Mouse (Mus musculus): Measurements from ENCODE around the gene Entpd4b.
"Not testable (repeated sequence)": the region's sequence is repeated elsewhere in the genome, so short reads cannot be mapped to it uniquely, and the experiment has no call there.

Gene Entpd4b

DNA sequence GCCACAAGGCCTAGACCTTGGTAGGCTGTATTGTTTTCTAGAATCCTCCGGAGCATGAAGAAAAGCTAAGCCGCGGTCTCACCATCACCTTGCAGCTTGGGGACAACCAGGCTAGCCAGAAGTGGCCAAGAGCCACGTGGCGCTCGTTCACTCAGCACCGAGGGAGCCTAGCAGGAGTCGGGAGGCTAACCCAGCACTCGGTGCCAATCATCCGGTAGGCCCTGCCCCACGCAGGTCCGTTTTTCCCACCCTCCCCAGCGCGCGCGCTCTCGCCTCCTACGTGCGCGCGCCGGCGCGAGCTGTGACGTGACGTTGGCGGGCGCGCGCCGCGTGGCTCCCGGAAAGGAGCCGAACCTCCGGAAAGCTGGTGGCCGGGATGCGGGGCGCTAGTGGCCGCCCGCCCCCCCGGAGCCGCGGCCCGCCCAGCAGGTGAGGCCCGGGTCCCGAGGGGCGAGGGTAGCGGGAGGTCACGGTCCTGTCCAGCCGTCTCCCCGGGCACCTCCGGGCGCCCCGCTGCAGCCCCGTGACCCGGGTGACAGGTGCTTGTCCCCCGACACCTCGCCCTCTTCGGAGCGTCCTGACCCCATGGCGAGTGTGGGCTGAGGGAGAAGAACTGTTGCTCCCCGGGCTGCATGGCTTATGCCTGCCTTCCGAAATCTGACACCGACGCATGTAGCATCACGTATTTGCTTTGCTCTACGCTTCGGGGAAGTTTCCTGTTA lies at the start of gene Entpd4b:
TSS of gene Entpd4b (plus strand) at position 315 of the 722 bp plus-strand sequence.
- not testable (repeated sequence) for DNase-seq (ENCODE audit: low spot score in 2 of 2)

DNA sequence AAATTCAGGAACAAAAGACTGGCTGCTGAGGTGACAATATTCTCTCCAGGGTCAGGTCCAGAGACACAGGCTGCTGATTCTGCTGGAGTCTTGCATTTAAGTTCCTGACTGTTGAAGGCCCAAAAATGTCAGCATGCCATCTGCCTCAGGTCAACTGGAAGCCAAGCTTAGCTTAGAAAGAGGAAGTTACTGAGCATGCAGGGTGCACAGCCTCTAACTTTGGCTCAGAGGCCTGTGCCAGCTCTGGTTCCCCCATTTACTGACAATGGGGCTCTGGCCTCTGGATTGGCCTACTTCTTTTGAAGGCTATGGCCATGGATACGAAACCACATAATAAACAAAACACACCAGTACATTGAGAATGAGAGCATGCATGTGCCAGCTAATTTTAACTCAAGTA lies 48.2 kb upstream of the Entpd4b start:
- not testable (repeated sequence) for DNase-seq (ENCODE audit: low spot score in 2 of 2)

DNA sequence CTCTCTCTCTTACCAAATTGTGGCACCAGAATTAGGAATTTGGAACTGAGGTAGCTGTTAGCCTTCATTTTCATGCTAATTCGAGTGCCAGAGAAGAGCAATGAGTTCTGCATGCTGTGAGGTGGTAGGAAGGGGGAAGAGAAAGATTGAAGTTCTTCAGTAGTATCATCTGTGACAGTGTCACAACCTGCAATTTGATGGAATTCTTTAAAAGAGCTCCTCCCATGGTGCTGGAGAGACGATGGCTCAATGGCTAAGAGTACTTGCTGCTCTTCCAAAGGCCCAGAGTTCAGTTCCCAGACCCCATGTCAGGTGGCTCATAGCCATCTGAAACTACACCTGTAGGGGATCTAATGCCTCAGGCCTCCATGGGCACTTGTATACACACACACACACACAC lies 42.8 kb upstream of the Entpd4b start, which contains the start of gene Gm27179:
TSS of gene Gm27179 (minus strand) at position 101 of the 400 bp plus-strand sequence.
- DNase-seq (ENCODE audit: low spot score in 2 of 2), result not testable (repeated sequence)

DNA sequence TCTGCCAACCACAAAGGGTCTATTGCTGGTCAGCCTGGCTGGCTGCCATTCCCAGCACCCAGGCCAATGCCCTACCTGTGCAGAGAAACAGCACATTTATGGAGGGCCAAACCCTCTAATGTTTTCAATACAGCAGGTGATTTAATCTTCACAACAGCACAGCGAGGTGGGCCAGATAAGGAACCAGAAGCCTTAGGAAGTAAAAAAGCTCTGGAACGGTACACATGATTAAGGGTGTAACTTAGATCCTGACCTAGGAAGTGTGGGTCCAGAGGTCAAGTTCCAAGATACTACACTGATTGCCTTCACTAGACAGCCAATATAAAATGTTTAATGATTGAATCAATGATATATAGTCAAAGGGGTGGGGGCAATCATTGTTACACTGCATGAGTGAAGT lies 34.4 kb upstream of the Entpd4b start:
- not testable (repeated sequence) for DNase-seq (ENCODE audit: low spot score in 2 of 2)

DNA sequence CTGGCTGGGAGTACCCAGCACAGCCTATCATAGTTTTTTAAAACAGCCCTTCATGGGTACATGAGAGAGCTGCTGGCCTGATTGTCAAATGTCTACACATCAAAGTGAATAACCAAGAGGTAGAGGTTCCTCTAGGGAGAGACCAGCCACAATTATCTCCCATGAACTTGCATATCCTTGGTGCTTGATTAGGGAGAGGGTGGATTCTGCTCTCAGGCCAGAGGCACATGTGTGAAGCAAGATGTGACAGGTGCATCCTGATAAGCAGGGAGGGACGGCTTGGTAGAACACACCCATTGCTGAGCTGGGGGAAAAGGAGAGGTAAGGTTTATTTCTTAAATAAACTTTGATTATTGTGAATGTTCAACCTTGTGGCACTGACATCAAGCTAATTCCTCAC lies 32.2 kb upstream of the Entpd4b start:
- DNase-seq (ENCODE audit: low spot score in 2 of 2), result not testable (repeated sequence)

DNA sequence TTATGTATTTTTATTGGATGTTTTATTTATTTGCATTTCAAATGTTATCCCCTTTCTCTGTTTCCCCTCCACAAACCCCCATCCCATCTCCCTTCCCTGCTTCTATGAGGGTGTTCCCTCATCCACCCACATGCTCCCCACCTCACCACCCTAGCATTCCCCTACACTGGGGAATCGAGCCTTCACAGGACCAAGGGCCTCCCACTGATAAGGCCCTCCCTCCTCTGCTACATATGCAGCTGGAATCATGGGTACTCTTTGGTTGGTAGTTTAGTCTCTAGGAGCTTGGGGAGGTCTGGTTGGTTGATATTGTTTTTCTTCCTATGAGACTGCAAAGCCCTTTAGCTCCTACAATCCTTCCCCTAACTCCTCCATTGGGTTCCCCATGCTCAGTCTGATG lies 29.0 kb upstream of the Entpd4b start:
- DNase-seq (ENCODE audit: low spot score in 2 of 2), result not testable (repeated sequence)

DNA sequence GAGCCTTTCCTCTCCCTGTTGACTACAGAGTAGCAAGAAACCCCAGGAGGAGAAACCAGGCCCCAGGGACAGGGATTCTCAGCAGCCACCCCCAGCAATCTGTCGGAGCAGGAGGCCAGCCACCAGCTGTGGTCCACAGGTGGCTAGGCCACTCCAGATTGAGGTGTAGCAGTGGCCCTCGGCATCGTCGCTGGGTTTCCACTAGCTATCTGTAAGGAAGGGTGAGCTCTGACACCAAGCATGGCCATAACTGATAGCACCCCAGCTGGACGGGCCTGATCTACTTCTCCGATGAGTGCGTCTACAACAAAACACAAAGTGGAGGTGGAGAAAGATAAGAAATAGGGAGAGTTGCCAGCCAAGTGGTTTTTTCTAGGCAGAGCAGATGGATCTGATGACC lies 18.7 kb upstream of the Entpd4b start:
- not testable (repeated sequence) for DNase-seq (ENCODE audit: low spot score in 2 of 2)

DNA sequence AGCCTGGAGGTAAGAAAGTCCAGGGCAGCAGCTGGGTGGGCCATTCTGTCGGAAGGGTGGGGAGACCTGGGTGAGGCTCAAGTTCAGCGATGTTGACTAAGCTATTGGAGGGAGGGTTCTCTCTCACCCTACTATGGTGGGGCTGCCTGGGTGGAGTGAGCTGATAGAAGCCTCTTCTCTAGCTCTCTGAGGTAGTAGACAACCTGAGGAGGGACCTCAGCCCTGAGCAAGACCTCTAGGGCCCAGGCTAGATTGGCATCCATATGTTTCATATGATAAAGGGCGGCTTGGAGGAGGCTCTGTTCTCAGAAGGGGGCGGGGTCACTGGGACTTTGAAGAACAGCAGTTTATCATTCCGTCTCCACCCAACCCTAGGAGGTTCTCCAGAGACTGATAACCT lies 15.1 kb upstream of the Entpd4b start:
- DNase-seq (ENCODE audit: low spot score in 2 of 2), result not testable (repeated sequence)

DNA sequence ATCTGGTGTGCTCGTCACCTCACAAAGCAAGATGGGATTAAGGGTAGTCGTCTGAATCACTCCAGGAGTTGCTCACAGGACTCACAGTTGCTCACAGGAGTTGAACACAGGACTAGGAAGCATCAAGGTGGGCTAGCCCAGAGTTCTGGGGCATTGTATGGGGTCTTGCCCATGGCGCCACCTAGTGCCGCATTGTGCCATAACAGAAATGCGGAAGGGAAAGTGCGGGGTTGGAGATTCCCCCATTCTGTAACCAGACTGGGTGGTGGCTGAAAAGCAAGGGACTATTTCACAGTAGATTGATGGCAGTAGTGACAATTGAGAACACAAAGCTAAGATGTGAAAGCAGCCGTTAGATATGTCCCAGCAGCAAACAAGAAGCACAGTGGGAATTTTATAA lies 12.5 kb upstream of the Entpd4b start:
- DNase-seq (ENCODE audit: low spot score in 2 of 2), result not testable (repeated sequence)

DNA sequence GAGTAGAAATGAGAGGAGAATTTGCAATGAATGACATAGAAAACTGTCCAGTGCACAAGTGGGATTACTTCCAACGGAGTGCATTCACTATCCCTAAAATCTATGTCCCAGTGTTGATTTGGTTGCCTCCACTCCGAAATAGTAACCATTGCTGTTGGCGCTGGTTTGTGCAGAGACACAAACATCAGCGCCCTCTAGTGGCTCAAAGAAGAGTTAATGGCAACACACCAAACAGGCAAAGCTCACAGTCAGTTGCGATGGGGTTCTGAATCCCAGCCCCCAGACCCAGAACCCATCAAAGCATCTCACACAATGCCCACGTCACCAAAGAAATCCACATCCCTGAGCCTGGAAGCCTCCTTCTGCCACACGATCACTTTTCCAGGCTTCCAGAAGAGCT lies 11.2 kb upstream of the Entpd4b start:
- not testable (repeated sequence) for DNase-seq (ENCODE audit: low spot score in 2 of 2)

DNA sequence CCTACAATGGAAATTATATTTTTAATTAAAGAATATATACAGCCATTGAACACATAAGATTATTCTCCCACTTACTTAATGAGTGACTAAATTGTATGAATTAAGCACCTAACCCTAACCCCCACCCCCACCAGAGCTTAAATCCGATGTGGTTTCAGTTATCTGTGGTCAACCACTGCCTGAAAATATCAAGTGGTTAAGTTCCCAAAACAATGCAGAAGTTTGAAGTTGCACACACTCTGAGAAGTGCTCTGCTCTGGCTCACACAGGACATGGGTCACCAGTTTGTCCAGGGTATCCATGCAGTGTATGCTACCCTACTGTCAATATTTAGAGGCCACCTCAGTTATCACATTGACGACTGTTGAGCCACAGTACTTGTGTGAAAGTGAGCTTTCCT lies 10.2 kb upstream of the Entpd4b start:
- DNase-seq (ENCODE audit: low spot score in 2 of 2), result not testable (repeated sequence)

DNA sequence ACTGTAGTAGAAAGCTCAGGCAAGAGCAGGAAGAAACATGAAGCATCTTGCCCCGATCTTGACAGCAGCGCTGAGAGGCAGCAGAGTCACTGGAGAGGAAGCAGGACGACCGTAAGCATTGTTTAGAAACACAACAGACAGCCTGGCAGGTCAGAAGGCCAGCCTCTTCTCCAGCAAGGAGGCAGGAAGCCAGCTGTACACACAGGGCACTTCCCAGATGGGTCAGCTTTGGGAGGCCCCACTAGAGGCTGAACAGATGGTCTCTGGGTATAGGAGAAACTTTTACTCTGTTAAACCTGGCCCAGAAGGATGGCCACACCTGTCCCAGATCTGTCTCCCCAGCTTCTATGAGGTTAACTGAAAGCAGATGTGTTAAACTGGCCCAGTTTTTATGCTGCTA lies 7.9 kb upstream of the Entpd4b start:
- not testable (repeated sequence) for DNase-seq (ENCODE audit: low spot score in 2 of 2)

DNA sequence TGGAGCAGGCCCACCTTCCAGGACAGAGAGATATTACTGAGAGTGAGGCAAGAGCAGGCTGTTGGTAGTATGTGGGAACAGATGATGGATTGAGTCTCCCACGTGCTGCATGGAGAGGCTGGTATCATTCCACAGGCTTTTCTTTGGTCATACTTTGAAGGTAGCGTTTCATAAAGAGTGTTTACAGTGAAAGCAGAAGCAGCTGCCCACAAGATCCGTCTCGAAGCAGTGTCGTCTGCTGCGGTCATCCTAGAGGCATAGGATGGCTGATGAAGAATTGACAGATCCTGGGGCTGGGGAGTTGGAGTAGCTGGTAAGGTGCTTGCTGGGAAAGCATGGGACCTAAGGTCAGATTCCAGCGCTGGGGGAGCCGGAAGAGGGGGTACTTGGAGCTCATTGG lies 1.6 kb downstream of the Entpd4b start:
- DNase-seq (ENCODE audit: low spot score in 2 of 2), result not testable (repeated sequence)

DNA sequence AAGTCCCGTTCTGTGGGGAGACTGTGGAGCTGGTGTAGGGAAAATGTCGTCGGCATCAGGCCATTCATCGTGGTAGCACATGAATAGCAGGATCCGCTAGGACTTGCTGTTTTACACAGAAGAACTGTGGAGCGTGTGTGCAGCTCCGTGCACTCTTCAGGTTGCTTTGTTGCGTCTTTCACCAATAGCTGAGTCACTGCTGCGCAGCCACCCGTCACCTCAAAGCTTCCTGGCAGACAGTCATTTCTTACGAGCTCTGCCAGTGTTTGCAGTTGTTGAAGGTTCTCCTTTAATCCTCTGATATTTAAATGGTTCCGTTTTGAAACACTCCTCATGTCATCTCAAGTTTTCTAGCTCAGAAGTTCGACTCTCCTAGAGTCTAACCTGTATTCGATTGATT lies 2.3 kb downstream of the Entpd4b start:
- not testable (repeated sequence) for DNase-seq (ENCODE audit: low spot score in 2 of 2)

Measured in right cerebral cortex, postnatal 10 days (tissue).